Mouse (Mus musculus): ENCODE results near the gene Rad17.

The Rad17 gene

DNA sequence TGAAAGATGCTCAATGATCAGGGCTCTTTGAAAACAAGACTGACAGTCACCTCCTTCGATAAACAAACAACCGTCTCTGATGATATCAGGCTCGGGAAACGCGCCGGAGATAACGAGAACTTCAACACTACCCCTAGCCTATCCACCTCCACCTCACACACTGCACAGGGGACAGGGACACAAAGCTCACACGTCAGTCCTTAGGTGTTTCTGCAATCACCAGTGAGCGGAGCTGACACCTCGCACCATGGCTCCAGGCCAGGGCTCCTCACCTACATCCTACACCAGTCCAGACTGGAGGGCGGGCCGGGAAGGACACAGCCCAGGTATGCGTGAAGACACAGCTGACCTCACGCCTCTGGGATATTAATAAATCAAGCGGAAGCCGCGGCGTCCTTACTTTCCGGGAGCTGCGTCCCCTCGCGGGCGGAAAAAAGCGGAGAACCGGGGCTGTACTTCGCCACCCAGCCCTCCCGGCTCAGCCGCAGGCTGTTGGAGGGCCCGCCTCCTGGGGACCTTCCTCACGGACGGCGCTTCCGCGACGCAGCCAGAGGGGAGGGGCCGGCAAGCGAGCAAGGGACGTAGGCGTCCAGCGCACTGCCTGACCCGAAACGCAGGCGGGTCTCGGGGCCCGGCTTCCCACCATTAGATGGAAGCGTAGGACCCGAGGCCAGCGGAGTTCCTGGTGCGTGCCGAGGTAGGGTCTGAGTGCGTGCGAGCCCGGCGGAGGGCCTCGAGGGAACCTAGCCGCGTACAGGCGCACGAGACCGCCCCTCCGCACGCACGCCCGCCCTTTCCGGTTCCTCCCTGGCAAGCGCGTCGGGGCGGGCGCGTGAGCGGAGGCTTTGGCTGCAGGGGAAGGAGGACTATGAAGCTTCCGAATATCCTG lies at the start of gene Rad17, which contains the start of gene Ak6:
Gene Rad17, minus strand, starts transcription at position 502 of the 889 bp plus-strand sequence.
Gene Ak6, plus strand, starts transcription at position 430 of the 889 bp plus-strand sequence.
- DNase-seq (ENCODE audit: low spot score) = peak; percentile 94

DNA sequence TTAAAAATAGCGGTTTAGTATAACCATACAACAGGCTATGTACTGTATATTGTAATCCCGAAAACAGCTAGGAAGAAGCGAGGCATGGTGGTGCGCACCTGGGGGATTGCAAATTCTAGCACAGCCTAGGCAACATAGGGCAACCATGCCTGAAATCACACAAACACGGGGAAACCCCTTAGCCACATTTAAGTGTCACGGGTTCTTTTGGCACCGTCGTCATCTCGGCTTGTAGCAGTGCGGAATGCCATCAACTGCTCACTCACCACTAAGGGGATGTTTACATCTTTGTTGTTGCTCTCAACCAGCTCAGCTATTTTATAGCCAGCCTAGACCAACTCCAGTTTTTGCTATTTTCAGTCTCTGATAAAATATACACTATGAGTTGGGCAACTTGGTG lies 48.0 kb upstream of the Rad17 start:
- DNase-seq (ENCODE audit: low spot score) = no peak

DNA sequence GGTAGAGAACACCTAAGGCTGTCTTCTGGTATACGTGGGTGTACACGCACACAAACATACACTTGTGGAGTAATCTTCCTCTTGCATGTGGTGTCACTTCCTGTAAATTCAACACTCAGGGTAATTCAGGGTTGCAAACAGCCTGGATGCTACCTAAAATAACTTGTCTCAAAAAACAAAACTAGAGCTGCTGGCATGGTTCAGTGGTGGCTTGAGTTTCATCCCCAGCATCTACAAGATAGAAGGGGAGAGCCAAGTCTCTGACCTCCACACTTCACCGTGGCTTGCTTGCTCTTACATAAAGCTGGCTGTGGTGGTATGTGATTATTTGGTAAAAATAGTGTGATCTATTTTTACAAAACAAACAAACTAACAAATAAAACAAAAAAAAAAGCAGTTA lies 46.7 kb upstream of the Rad17 start:
- DNase-seq (ENCODE audit: low spot score) = no peak

DNA sequence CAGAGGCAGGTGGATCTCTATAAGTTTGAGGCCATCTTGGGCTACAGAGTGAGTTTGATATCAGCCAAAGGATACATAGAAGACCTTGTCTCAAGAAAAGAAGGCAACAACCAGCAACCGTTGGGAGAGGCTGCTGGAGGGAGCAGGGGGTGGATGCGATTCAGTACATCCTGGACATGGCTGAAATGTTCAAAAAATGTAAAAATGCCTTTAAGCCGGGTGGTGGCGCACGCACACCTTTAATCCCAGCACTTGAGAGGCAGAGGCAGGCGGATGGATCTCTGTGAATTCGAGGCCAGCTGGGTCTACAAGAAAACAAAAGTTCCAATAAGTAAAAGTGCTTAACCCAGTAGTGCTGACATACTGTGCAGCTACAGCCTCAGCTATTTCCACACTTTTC lies 36.7 kb upstream of the Rad17 start:
- DNase-seq (ENCODE audit: low spot score) = no peak

DNA sequence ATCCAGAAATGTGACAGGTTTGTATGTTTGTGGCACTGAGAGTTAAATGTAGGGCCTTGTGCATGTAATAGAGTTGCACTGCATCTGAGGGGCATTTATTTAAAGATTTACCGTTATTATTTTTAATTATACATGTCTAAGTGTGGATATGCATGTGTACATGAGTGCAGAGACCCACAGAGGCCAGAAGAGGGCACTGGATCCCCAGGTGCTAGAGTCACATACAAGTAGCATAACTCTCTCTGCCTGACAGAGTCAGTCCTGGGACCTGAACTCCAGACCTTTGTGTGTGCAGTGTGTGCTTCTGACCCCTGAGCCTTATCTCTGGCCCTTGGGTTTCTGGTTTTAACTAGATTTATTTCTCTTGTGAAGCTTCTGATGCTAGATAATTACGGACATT lies 33.5 kb upstream of the Rad17 start:
- DNase-seq (ENCODE audit: low spot score) = no peak

DNA sequence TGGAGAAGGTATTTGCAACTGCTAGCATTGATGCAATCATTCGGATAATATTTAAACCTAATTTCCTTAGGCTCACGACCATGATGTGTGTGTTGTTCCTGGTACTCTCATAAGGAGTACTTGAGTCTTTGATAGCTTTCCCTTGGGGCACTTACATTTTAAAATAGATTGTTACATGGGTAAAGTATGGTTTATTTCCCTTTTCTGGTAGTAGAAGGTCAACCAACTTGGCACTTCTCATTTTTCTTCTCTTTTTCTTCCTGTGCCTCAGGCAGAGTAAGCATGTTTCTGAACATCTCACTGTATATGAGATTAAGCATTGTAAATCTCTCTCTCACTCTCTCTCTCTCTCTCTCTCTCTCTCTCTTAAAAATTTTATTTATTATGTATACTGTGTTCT lies 32.0 kb upstream of the Rad17 start:
- no peak for DNase-seq (ENCODE audit: low spot score)

DNA sequence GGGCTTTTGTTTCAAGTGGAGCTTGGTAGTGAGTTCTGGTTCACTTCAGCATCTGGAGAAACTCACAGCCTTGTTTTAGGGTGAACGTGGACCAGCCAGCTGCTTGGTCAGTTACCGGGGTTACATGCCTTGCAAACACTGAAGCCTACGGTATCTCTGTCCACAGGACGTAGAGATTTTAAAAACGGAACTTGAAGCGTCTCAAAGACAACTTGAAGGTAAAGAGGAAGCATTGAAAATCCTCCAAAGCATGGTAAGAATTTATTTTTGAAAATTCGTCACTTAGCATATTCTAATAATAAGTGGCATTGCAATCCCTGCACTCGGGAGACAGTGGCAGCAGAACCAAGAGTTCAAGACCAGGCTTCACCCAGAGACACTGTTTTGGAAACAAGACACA lies 30.8 kb upstream of the Rad17 start:
- no peak for DNase-seq (ENCODE audit: low spot score)

DNA sequence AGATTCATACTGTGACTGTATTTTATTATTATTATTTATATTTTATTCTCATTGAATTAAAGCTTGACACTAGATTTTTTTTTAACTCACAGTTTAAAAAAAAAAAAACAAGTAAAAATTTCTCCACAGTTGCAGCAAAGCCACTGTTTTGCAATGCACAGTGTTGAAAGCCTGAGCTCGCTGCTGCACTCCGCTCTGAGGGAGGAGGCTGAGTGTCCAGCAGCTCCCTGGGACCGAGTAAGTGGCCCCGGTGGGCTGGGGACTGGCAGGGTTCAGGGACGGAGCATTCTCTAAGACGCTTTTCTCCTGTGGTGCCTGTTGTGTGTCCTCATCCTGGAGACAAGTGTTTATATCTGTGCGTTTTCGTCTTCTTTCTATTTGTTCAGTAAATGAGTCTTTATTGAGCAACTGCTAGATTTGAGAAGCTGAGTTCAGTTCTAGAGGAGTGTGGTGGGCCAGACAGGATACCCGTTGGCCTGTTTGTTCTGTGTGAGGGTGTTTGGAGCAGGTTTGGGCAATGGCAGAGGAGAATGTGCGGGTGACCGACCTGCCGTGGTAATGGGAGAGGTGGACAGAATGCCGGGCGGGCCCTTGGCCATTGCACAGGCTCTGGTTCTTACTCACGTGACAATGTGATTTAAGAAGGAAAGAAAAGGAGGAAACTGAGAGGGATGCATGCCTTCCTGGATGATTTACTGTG lies 25.2 kb upstream of the Rad17 start:
- no peak for DNase-seq (ENCODE audit: low spot score)

DNA sequence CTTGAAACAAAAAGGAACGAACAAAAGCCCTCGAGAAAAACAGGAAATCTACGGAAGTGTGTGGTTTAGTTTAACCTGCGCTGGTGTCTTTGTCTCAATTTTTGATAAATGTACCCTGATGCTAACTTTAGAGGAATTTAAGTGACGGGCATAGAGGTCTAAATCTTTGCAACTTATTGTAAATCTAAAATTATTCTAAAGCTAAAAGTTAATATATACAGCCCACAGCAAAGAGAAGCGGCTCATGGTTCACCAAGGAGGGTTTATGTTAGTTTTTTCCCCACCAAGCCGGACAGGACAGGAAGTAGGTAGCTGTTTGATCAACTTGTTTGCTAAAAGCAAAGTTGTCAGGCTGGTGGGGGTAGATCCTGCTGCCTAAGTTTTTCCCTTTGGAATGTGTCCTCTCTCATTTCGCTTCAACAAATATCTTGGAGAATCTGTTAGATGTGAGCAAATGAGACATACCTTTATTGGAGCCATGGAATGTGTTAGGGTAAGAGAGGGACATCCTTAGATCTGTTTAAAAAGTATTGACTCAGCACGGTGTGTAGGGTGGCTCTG lies 19.4 kb upstream of the Rad17 start:
- no peak for DNase-seq (ENCODE audit: low spot score)

DNA sequence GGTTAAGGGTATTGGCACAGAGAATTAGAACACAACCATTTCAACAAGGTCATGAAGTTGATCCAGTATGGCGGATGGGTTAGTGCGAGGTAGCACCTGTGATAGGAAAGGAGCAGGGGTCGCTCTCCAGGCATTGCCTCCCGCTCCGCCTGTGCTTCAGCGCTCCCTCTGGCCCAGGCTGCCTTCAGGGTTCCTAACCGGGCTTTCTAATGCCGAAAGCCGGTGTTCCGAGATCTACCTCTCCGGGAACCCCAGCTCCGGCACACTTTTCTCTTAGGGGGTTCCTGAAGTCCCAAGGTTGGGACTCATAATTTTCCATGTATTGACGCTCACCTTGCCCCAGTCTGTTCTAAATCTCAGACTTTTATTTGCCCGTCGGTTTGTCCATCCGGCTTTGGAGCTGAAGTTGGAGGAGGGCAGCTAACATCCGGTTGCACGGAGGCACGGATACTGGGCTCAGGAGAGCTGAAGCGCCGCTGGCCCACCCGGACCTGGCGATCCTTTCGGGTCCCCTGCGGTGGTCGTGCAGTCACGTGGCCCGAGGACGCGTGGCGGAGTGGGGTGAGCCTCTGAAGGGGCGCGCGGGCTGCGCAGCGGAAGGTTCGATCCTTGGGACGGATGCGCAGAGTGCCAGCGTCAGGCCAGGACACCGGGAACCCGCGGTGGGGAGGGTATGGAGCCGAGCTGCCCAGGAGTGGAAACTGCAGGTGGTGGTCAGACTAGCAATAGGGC lies 18.6 kb upstream of the Rad17 start, which contains the start of gene Ccdc125:
Gene Ccdc125, plus strand, starts transcription at position 427 of the 732 bp plus-strand sequence.
- DNase-seq (ENCODE audit: low spot score) = peak; percentile 28

DNA sequence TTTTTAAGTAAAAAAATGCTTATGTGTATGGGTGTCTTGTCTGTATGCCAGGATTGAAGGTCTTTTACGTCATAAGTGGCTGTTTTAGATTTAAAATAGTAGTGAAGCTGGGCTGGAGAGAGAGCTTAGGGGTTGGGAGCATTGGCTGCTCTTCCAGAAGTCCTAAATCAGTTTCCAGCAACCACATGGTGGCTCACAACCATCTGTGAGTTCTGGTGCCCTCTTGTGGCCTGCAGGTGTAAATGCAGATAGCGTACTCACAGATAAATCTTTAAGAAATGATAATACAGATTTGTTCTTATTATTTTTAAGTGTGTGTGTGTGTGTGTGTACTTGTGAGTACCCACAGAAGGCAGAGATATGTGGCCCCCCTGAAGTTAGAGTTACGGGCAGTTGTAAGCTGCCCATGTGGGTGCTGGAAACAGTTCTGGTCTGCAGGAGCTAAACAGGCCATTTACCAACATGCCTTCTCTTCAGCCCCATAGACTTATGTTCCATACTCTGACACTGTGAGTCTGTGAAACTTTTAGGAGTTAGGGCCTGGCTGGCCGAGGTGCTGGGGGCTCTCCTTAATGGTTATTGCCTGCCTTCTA lies 9.1 kb upstream of the Rad17 start:
- peak; percentile 48 for DNase-seq (ENCODE audit: low spot score)

DNA sequence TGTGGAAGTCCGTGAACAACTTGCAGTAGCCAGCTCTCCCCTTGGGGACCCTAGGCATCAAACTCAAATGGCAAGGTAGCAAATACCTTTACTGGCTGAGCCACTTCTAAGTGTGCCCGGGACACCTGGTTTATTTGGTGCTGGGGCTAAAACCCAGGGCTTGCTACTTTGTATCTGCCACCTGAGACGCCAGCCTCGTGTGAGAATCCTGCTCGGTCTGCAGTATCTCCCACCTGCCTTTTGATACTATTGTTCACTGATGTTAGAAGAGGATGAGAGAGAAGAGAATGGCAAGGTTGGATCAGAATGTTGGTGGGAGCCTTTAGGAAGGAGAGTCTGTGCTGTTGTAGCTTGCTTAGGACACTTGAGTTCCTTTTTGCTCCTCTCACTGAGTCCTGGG lies 7.2 kb upstream of the Rad17 start:
- no peak for DNase-seq (ENCODE audit: low spot score)

DNA sequence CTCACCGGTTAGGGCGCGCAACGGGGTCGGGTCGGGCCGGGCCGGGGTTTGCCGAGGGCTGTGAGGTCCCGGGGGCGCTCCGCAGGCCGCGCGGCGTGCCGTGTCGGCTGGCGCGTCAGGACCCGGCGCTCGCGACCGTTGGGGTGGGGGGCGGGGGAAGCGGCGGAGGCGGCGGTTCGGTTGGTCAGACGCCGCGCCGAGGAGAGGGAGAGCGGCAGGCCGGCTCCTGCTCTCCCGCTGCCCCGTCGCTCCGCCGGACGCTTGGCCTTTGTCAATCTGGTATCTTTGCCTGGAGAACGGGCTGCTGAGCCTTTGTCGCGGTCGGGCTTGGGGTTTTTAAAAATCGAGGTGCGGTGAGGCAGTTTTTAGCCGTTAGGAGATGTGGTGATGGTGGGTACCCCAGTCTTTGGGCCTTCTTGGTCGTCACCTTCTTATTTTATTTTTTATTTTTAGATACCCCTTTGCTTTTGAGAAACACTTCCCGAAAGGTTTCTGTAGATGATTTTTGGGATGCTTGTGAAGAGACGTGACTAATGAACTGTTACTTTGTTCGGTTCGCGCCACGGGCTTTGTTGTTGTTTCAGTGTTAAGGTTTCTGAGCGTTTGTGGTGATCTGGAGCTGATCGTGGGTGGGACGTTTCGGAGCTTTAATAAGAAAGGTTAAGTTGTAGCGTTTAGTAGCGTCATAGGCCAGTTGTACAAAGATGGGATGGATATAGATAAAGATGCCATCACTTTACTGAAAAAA lies 762 bp upstream of the Rad17 start, which contains the start of gene Taf9:
Gene Taf9, plus strand, starts transcription at position 141 of the 748 bp plus-strand sequence.
- no peak for DNase-seq (ENCODE audit: low spot score)

DNA sequence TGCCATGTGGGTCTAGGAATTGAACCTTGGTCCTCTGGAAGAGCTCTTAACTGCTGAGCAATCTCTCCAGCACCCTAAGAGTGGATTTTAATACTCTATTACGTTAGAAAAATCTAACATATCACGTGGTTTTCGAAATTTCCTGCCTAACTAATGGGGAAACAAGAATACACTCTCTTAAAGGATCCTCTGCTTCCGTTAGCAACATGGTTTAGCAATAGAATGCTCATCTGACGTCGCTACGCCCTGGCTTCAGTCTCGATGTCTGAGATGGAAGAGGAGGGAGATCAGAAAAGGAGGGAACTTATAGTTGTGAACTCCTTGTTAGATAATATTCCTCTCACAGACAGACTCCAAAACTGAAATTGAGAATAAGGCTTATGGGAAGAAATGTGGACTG lies 2.6 kb downstream of the Rad17 start:
- no peak for DNase-seq (ENCODE audit: low spot score)

DNA sequence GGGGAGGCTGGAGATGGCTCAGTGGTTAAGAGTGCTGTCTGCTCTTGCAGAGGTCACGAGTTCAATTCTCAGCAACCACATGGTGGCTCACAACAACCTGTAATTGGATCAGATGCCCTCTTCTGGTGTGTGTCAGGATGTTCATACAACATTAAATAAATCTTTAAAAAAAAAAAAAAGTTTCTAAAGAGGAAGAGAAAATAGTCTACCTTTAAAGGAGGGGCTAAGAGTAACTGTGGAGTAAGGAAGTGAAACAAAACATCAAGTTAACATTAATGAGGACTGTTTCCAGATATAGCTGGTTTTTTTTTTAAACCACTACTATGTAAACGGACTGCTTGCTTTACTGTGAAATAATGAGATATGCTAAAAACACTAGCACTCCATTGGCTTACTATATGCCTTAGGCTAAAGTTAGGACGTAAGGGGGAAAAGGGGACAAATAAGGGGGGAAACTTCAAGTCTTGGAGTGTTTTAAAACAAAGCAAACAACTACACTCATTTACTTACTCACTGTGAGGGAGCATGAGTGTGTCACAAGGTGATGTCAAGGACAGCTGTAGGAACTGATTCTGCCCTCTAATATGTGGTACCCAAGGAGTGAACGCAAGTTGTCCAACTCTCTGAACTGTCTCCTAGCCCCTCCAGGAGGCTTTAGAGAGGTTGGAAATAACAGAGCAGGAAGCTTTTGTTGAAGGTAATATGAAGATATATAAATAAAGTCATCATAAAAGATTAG lies 8.2 kb downstream of the Rad17 start:
- DNase-seq (ENCODE audit: low spot score) = no peak

DNA sequence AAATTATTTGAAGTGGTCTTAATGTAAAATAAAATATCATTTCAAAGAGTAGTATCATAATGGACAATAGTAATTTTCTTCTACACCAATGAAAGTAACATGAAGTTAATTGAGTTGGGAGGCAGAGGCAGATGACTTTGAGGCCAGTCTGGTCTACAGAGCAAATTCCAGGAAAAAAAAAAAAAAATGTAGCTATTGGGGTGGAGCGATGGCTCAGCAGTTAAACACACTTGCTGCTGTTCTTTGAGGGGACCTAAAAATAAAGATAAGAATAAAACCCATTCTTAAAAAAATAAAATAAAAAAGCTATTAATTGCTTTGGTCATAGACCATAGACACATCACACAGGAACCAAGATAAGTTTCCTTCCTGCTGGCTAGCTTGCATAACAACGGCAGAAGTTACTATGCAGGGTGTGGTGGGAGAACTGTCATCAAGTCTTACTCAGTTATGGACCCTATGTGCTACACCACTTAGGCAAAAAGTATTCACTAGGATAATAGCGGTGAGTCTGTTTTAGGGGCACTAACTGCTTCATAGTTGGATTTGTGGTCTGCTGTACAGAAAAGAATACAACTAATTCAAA lies 16.7 kb downstream of the Rad17 start:
- DNase-seq (ENCODE audit: low spot score) = no peak

DNA sequence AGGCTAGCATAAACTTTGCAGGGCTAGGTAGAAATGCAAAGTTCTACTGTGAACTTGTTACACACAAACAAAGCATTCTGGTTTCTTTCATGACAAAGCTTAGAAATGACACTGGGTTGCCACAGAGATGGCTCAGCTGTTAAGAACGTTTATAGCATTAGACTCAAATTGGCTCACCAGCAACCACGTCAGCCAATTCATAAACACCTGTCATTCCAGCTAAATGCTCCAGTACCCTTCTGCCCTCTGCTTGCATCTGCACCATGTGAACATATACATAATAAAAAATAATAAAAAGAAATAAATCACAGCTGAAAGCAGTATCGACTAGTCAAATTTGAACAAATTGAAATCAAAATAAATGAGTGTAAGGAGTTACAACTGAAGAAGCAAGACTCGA lies 28.6 kb downstream of the Rad17 start:
- DNase-seq (ENCODE audit: low spot score) = no peak

DNA sequence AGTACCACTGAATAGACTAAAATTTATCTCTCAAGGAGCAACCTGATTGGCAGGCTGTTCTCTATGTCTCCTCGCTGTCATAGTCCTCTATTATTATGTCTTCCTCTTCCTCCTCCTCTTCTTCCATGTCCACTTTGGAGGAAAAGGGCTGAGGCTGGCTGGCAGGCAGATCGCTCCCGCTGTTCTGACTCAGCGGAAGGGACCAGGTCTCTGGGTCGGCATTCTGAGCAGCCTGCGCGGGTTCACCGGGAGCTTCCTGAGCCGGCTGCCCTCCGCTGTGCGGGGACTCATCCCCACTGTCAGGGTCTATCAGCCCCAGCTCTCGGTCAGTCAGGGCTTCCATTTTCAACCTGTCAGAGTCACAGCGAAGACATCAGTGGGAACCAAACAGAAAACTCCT lies 33.3 kb downstream of the Rad17 start:
- DNase-seq (ENCODE audit: low spot score) = no peak

DNA sequence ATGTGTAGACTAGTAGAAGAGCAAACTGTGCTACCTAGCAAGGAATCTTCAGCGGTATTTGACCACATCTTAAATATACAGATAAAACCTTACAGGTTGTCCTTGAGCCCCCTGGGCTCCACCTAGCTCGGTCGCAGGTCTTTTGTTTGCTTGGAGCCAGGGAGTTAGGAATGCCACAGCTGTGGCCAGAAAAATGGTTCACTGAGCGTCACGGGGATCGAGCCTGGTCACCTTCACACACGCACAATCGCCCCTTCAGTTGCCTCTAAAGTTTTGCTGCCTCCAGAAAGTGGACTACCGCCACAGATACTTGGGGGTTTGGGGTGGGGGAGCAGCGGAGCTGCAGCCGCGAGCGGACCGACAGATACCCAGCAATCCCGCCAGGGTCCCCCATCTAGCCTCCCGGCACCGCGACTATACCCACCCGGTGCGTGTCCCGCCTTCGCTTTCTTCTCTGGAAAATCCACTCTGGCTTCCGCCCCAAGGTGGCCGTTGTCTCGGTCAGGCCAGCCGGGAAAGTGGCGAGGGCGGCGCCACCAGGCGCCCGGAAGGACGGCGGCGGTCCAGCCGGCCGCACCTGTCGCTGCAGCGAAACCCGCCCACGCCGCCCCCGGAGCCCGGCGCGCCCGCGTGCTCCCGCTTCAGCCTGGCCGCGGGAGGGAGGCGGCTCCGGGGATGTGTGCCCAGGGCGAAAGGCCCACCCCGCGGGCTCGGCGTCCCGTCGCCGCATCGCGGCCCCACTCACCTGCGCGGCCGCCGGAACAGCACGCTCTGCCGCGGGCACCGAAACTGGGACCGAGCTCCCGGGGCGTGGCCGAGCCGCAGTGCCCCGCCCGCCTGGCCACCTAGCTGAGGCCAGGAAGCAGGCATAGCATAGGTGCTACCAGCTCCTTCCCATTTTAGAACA lies 34.4 kb downstream of the Rad17 start, which contains the start of gene Marveld2:
Gene Marveld2, minus strand, starts transcription at position 791 of the 907 bp plus-strand sequence.
- peak; percentile 75 for DNase-seq (ENCODE audit: low spot score)

Measured in lung, postnatal 25 days (tissue).